Mouse (Mus musculus): ENCODE measurements at regions not wholly inside any gene's neighbourhood (a gene's known extent, or its start where the extent isn't known, plus 50 kb on each side); places are given as distances from the start of the nearest gene placed in this dataset.

- TF ChIP-seq CTCF (IDR thresholded peaks at IDR 0.05; ENCODE audit: low read depth) (no peak), EP300 (IDR thresholded peaks at IDR 0.05; ENCODE audit: low read depth) (no peak)
Observed at GRCm38 (mm10) chr3:37909821-37910220, 185.5 kb upstream of the Gm5148 start.
